Mouse (Mus musculus): ENCODE results near the gene St6galnac3. TPM values are rescaled to one million over a fixed set of nuclear protein-coding genes. Genes with fewer than 3 reads are reported as not detected.

Gene St6galnac3
- total RNA-seq, 2 experiments from 2014 or later = 8.5 to 14.8 TPM

GRCm38 (mm10) chr3:153538396-153538795, 186.6 kb downstream of the St6galnac3 start:
- intact Hi-C loops (cut with DNase I) = no loop called here
- no peak for DNase-seq

- intact Hi-C loops (cut with DNase I) = no loop called here
- DNase-seq = no peak
Observed at GRCm38 (mm10) chr3:153537435-153537834, 187.5 kb downstream of the St6galnac3 start.

- DNase-seq = no peak
- intact Hi-C loops (cut with DNase I) = no loop called here
Observed at GRCm38 (mm10) chr3:153536260-153536659, 188.7 kb downstream of the St6galnac3 start.

- DNase-seq = no peak
Observed at GRCm38 (mm10) chr3:153529174-153529573, 195.8 kb downstream of the St6galnac3 start.

GRCm38 (mm10) chr3:153525151-153525768, 199.7 kb downstream of the St6galnac3 start:
- intact Hi-C loops (cut with DNase I) = no loop called here
- DNase-seq = no peak

More at GRCm38 (mm10) chr3:153529174-153529573, 195.8 kb downstream of the St6galnac3 start:
- intact Hi-C loops (cut with DNase I) = no loop called here

- intact Hi-C loops (cut with DNase I) = no loop called here
- no peak for DNase-seq
Observed at GRCm38 (mm10) chr3:153516848-153517247, 208.1 kb downstream of the St6galnac3 start.

GRCm38 (mm10) chr3:153513501-153514060, 211.4 kb downstream of the St6galnac3 start:
- intact Hi-C loops (cut with DNase I) = no loop called here
- DNase-seq = no peak

GRCm38 (mm10) chr3:153512545-153512944, 212.4 kb downstream of the St6galnac3 start:
- DNase-seq = no peak
- intact Hi-C loops (cut with DNase I) = no loop called here

- intact Hi-C loops (cut with DNase I) = no loop called here
- DNase-seq = no peak
Observed at GRCm38 (mm10) chr3:153511151-153511580, 213.8 kb downstream of the St6galnac3 start.

GRCm38 (mm10) chr3:153510048-153510630, 214.8 kb downstream of the St6galnac3 start:
- intact Hi-C loops (cut with DNase I) = no loop called here

GRCm38 (mm10) chr3:153509643-153510042, 215.3 kb downstream of the St6galnac3 start:
- intact Hi-C loops (cut with DNase I) = no loop called here
- DNase-seq = no peak

More at GRCm38 (mm10) chr3:153510048-153510630, 214.8 kb downstream of the St6galnac3 start:
- DNase-seq = no peak

- no peak for DNase-seq
- intact Hi-C loops (cut with DNase I) = no loop called here
Observed at GRCm38 (mm10) chr3:153509029-153509428, 215.9 kb downstream of the St6galnac3 start.

- no peak for DNase-seq
- intact Hi-C loops (cut with DNase I) = no loop called here
Observed at GRCm38 (mm10) chr3:153508592-153508991, 216.4 kb downstream of the St6galnac3 start.

- no peak for DNase-seq
- intact Hi-C loops (cut with DNase I) = no loop called here
Observed at GRCm38 (mm10) chr3:153507599-153507998, 217.4 kb downstream of the St6galnac3 start.

- intact Hi-C loops (cut with DNase I) = no loop called here
Observed at GRCm38 (mm10) chr3:153502488-153502887, 222.5 kb downstream of the St6galnac3 start.

GRCm38 (mm10) chr3:153501333-153501877, 223.6 kb downstream of the St6galnac3 start:
- DNase-seq = peak; percentile 35 to 62
- intact Hi-C loops (cut with DNase I) = loop anchor here (2.0 kb wide), 1 partner anchor 719 kb away; no protein-coding TSS in a partner anchor

More at GRCm38 (mm10) chr3:153502488-153502887, 222.5 kb downstream of the St6galnac3 start:
- no peak for DNase-seq

- intact Hi-C loops (cut with DNase I) = no loop called here
Observed at GRCm38 (mm10) chr3:153492986-153493385, 232.0 kb downstream of the St6galnac3 start.

GRCm38 (mm10) chr3:153489718-153490117, 235.3 kb downstream of the St6galnac3 start:
- DNase-seq = no peak
- intact Hi-C loops (cut with DNase I) = no loop called here

More at GRCm38 (mm10) chr3:153492986-153493385, 232.0 kb downstream of the St6galnac3 start:
- DNase-seq = no peak

GRCm38 (mm10) chr3:153488931-153489330, 236.0 kb downstream of the St6galnac3 start:
- no peak for DNase-seq
- intact Hi-C loops (cut with DNase I) = no loop called here

- DNase-seq = no peak
- intact Hi-C loops (cut with DNase I) = no loop called here
Observed at GRCm38 (mm10) chr3:153485176-153485575, 239.8 kb downstream of the St6galnac3 start.

GRCm38 (mm10) chr3:153484701-153485100, 240.3 kb downstream of the St6galnac3 start:
- intact Hi-C loops (cut with DNase I) = no loop called here
- DNase-seq = peak; percentile 65 to 73

All from heart, postnatal 10 days (tissue).